Mouse (Mus musculus) stomach, postnatal 0 days (tissue): Measurements from ENCODE around the gene Asb18.

Experiments
- CTCF ChIP-seq: IDR thresholded peaks from 2 replicates; pipeline ENCODE4 v1.5.1; 2016; ENCODE audit warnings: antibody characterized with exemption, low read depth, mild to moderate bottlenecking, moderate library complexity
- EP300 ChIP-seq: optimal IDR thresholded peaks from 2 replicates; pipeline ENCODE3; 2016; ENCODE audit warnings: antibody characterized with exemption

DNA sequence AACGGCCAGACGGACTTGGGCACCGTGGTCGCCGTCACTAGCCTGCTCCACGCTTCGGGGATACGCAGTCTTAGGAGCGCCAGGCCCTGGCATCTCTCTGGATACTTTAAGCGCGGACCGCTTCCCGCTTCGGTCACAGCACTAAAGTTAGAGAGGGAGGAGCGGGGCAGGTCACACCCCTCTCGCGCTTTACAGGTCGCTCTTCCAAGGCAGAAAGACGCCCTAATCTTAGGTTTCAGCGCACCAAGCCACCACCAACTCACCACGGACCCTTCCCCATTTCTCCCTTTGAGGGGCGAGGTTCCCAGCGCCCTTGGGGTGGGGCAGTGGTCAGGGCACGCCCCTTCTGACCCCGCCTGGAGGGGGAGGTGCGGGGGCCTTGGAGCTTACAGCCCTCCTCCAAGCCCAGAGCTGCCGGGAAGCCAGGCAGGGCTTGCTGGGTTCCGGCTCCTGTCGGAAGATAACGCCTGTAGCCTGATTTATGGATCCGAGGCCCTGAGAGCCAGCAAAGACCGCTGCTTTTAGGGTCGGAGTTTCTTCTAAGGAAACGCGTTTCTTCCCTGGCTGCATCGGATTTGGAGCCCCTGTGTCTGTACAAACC is 87.3 kb downstream of the Asb18 start:
- TF ChIP-seq CTCF (no peak), EP300 (no peak)
